Mouse (Mus musculus): ENCODE results near the gene Nudt7.

DNA sequence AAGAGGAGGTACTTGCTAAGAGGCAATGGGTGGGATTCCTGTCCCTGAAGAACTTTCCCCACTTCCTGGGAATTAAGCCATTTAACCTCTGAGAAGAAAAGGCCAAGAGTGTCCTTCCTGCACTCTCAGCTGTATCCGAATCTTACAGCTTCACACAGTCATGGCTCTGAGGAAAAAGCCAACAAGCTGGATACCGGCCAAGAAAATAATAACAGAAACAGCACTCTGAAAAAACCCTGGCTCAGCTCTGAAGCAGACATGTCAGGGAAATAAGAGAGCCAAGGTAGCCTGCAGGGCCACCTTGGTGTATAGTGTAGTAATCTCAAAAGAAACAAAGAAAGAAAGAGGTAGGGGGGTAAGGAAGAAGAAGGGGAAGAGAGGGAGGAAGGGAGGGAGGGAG lies 65.6 kb downstream of the Nudt7 start:
- TF ChIP-seq PAX5 (IDR thresholded peaks at IDR 0.05; ENCODE audit: low read length) (no peak), POLR2A (IDR thresholded peaks at IDR 0.05; ENCODE audit: low read depth, low read length) (no peak), ZKSCAN1 (IDR thresholded peaks at IDR 0.05; ENCODE audit: borderline replicate concordance, low read depth, low read length) (no peak), HCFC1 (IDR thresholded peaks at IDR 0.05; ENCODE audit: low read depth, low read length) (no peak), NRF1 (IDR thresholded peaks at IDR 0.05; ENCODE audit: low read depth, low read length) (no peak), CTCF (conservative IDR thresholded peaks at IDR 0.05 in 1 of 2, IDR thresholded peaks at IDR 0.05 in 1 of 2; ENCODE audit: low read depth in 2 of 2, low read length in 2 of 2) (no peak), ZMIZ1 (IDR thresholded peaks at IDR 0.05; ENCODE audit: low read depth, low read length) (no peak), MXI1 (IDR thresholded peaks at IDR 0.05; ENCODE audit: low read depth, low read length) (no peak), ZNF384 (IDR thresholded peaks at IDR 0.05; ENCODE audit: low read depth, low read length) (no peak), TCF12 (IDR thresholded peaks at IDR 0.05; ENCODE audit: low read depth, low read length) (no peak)

All from CH12.LX (cell line).